Mouse (Mus musculus) erythroblast, embryonic 14.5 days (primary cell): ENCODE measurements around the gene Primpol. TPM values are rescaled to one million over a fixed set of nuclear protein-coding genes. Genes with fewer than 3 reads are reported as not detected.

Experiments
- H3K27me3 ChIP-seq: 2 replicates; pipeline ENCODE4 v1.6.1; 2012; ENCODE audit warnings: inconsistent platforms; ENCODE audit not compliant: control insufficient read depth
- H3K36me3 ChIP-seq: 2 replicates; pipeline ENCODE4 v1.6.1; 2012; ENCODE audit warnings: mild to moderate bottlenecking, inconsistent platforms; ENCODE audit not compliant: control insufficient read depth
- H3K4me1 ChIP-seq: 2 replicates; pipeline ENCODE4 v1.6.1; 2012; ENCODE audit warnings: inconsistent platforms; ENCODE audit not compliant: control insufficient read depth
- H3K4me3 ChIP-seq: replicated peaks from 2 replicates; pipeline ENCODE3; 2012; ENCODE audit warnings: moderate library complexity, mild to moderate bottlenecking, inconsistent platforms
- H3K9me3 ChIP-seq: 2 replicates; pipeline ENCODE4 v1.6.1; 2012; ENCODE audit warnings: low read length, inconsistent platforms, mixed read lengths; ENCODE audit not compliant: control insufficient read depth
- GATA1 ChIP-seq: IDR thresholded peaks from 2 replicates; pipeline ENCODE4 v1.6.1; 2012; ENCODE audit warnings: low read length, inconsistent platforms, mixed read lengths
- TAL1 ChIP-seq: IDR thresholded peaks from 3 replicates; pipeline ENCODE4 v1.6.1; 2012; ENCODE audit warnings: low read length, inconsistent platforms, mixed read lengths
- polyA plus RNA-seq: library from polyadenylated mRNA; stranded (reverse); fragments of >175 nt; gene quantifications from 2 replicates; pipeline ENCODE4 v1.2.3, GENCODE M21; 2012

The Primpol gene
- polyA plus RNA-seq, 1 experiment: 0.09 TPM

DNA sequence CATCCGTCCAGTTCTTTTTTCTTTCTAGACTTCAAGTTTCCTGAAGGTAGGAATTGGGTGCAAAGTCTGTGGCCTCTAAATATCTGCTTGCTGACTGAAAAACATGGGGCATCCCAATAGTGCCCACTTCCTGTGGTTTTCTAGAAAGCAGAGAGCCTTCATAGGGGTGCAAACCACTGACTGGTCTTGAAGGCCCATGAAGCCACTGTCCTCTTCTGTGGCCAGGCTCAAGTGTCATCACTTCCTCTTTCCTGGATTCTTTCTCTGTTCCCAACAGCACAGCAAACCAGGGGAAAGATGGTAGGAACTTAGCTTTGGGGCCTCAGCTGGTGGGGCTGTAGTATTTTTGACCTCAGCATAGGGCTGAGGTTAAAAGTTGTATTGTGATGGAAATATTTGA, 11.6 kb upstream of the Primpol start:
- H3K4me1 ChIP-seq: peaks cover 12% of the 10 kb centered on the region
- no peaks in the 10 kb centered on the region for H3K9me3 ChIP-seq

DNA sequence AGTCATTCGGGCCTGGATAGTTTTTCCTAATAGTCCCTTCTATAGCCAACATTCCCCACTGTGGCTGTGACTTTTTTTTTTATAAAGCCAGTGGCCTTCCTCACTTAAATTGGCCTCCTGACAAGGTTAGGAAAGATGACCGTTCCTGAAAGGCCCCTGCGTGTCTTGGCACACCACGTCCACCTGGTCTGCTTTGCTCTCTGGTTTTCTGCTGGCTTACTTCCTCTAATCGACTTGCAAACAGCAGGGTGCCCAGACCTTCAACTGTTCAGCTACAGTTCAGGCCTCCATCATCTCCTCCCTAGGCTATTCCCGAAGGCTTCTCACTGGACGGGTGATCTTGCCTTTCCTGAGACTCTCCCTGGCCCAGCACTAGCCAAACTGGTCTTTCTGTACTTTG, 10.9 kb upstream of the Primpol start:
- Histone ChIP-seq H3K4me1 (peaks cover 12% of the 10 kb centered on the region), H3K9me3 (no peaks in the 10 kb centered on the region), H3K4me3 (no peak overlapping the region), H3K27me3 (no peaks in the 10 kb centered on the region), H3K36me3 (peaks cover 34% of the 10 kb centered on the region)
- no peak for TF ChIP-seq TAL1
- TF ChIP-seq GATA1: no peak

More for the DNA sequence above, 11.6 kb upstream of the Primpol start:
- Histone ChIP-seq H3K27me3 (no peaks in the 10 kb centered on the region), H3K36me3 (peaks cover 41% of the 10 kb centered on the region), H3K4me3 (no peak overlapping the region)
- TF ChIP-seq TAL1 (no peak), GATA1 (no peak)

DNA sequence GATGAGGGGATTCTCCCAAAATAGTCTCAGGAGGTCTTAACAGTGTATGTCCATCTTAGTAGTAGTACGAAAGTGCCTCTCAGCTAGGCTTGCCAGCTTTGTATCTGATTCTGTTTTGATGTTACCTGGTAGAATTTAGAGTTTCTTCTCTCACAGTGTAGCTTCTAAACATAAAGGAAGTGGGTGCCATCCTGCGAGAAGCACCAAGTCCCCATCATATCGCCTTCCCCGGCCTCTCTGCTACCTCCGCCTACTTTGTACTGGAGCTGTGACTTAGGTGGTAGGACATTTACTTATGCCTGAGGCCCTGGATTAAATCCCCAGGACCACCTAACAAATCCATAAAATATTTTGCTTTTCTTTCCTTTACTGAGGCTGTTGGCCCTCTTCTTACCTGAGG, 9.6 kb upstream of the Primpol start:
- Histone ChIP-seq H3K36me3 (peaks cover 32% of the 10 kb centered on the region), H3K4me3 (no peak overlapping the region), H3K27me3 (no peaks in the 10 kb centered on the region), H3K9me3 (no peaks in the 10 kb centered on the region), H3K4me1 (peaks cover 12% of the 10 kb centered on the region)
- TF ChIP-seq TAL1 (no peak), GATA1 (no peak)

- Histone ChIP-seq H3K36me3 (peaks cover 23% of the 10 kb centered on the region), H3K4me3 (no peak overlapping the region), H3K27me3 (no peaks in the 10 kb centered on the region), H3K4me1 (peaks cover 13% of the 10 kb centered on the region), H3K9me3 (no peaks in the 10 kb centered on the region)
- no peak for TF ChIP-seq GATA1
- TF ChIP-seq TAL1: no peak
Observed at GRCm38 (mm10) chr8:46625166-46625565, 8.2 kb upstream of the Primpol start.

GRCm38 (mm10) chr8:46622446-46623270, 5.6 kb upstream of the Primpol start:
- H3K4me3 ChIP-seq: no peak overlapping the region
- H3K27me3 ChIP-seq: no peaks in the 10 kb centered on the region
- H3K36me3 ChIP-seq: peaks cover 8% of the 10 kb centered on the region; the same call in 1 of the 2 replicates
- TF ChIP-seq TAL1 (no peak), GATA1 (no peak)
- H3K4me1 ChIP-seq: peaks cover 35% of the 10 kb centered on the region
- no peaks in the 10 kb centered on the region for H3K9me3 ChIP-seq

DNA sequence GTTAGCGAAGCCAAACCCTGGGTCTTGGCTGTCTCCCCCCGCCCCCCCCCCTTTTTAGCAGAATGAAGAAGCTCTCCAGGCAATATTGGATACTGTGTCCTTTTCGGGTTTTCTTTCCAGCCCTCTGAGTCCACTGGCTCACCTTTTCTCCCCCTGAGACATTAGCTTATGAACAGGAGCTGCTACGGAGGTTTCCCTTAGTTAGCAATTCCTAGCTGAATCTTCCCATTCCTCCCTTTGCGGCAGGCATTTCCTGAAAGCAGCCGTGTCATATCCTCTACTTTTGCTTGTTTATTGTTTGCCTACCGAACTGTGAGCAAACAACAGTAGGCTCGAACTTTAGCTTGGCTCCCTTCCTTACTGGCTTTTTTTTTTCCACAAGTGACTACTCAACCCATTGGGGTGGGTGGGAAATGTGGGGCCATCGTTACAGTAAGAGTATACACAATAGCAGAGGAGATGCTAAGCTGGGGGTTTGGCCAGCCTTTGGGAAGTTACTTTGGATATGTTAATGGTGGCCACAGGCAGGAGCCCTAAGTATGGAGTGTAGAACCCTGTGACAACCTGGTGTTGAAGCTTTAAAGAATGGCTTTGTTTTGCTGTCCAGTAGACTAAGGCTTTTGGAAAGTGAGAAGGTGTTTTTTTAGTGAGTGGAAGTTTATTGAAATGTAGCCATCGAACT, 1.8 kb upstream of the Primpol start:
- Histone ChIP-seq H3K36me3 (peaks cover 12% of the 10 kb centered on the region), H3K4me3 (peak overlapping the region; percentile 92), H3K4me1 (peaks cover 53% of the 10 kb centered on the region), H3K9me3 (no peaks in the 10 kb centered on the region), H3K27me3 (no peaks in the 10 kb centered on the region)
- TF ChIP-seq TAL1: no peak
- TF ChIP-seq GATA1: no peak

DNA sequence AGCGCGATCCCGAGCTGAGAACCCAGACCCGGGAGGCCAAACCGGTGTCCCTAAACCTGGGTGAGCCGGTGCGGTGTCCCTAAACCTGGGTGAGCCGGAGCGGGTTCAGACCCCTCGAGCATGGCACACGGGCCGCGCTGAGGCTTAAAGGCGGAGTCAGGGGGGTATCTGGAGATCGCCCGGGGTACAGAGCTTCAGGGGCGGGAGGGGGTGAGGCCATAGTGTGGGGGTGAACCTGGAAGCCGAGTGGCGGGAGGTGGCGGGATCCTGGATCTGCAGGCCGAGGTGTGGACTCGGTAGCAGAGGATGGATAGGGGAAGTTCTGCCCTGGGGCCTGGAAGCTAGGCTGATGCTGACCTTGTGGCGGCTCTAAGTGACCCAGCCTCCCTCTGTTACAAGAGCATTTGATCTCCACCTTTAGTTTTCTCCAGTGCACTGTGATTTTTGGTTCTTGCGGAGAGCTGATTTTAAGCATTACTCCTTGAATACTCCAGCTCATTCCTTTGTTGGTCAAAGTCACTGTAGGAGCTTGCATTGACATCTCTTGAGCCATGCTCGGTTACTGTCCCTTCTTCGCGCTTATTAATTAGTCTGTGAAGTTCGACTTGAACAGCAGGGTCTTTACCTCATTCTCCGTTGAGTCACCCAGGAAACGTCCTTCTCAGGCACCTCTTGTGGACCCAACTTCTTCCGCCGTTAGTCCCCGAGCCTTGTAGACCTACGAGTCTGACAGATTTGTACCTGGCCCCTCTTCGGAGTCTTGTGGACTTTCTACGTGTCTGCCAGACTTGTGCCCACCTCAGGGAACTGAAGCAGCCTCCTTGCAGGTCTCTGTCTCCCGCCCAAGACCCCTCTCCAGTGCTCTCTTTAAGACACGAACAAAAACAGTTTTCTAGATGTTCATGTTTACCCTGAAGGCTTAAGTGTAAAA, 943 bp upstream of the Primpol start:
- peaks cover 57% of the 10 kb centered on the region for H3K4me1 ChIP-seq
- H3K27me3 ChIP-seq: no peaks in the 10 kb centered on the region
- TF ChIP-seq TAL1 (no peak), GATA1 (no peak)
- peaks cover 18% of the 10 kb centered on the region for H3K36me3 ChIP-seq
- peak overlapping the region; percentile 92 for H3K4me3 ChIP-seq
- no peaks in the 10 kb centered on the region for H3K9me3 ChIP-seq

DNA sequence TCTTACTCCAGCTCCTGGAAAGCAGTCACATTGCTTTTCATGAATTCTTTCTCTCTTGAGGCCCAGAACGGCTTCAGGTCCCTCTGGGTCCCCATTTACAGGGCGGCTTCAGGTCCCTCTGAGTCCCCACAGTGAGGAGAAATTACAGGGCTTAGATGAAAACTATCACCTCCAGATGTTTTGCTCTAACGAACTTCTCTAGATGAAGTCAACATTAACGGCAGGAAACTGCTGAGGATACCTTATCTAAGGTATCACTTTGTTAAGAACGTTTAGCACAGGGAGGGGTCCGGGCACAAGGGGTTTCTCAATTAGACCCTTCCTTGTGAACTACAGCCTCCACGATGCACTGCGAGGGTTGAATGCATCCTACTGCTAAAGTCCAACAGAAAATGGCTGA, 1.1 kb downstream of the Primpol start:
- no peaks in the 10 kb centered on the region for H3K27me3 ChIP-seq
- H3K4me1 ChIP-seq: peaks cover 62% of the 10 kb centered on the region
- no peaks in the 10 kb centered on the region for H3K9me3 ChIP-seq
- peak overlapping the region; percentile 92 for H3K4me3 ChIP-seq
- no peak for TF ChIP-seq GATA1
- no peak for TF ChIP-seq TAL1
- peaks cover 26% of the 10 kb centered on the region for H3K36me3 ChIP-seq

DNA sequence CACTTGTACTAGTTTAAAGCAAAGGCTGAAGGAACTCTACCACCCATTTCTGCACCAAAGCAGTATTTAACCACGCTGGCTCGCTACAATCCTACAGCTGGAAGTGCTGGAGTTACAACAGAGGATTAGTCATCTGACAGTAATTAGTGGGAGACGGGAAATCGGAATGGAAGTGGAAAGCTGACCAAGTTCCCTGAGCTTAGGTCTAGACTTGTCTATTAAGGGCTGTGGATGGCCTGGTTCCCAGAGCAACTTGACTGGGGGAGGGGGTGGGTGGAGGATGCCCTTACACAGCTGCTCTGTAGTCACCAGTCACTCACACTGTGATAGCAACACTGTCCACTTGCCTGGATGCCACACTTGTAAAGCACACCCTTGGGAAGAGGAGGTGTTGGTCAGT, 3.6 kb downstream of the Primpol start:
- Histone ChIP-seq H3K27me3 (no peaks in the 10 kb centered on the region), H3K9me3 (no peaks in the 10 kb centered on the region), H3K4me3 (no peak overlapping the region), H3K36me3 (peaks cover 51% of the 10 kb centered on the region), H3K4me1 (peaks cover 44% of the 10 kb centered on the region)
- TF ChIP-seq GATA1 (no peak), TAL1 (no peak)
